Mouse (Mus musculus) limb, embryonic 13.5 days (tissue): ENCODE measurements around the gene Fam135a. TPM values are rescaled to one million over a fixed set of nuclear protein-coding genes. Genes with fewer than 3 reads are reported as not detected.
"Not testable (repeated sequence)": the region's sequence is repeated elsewhere in the genome, so short reads cannot be mapped to it uniquely, and the experiment has no call there.

Experiments used
- ATAC-seq: fragments of 200-750 bp; cut with Nextera tagmentation; 2 replicates; pipeline ENCODE4 v1.8.0; 2017; ENCODE audit warnings: low read depth, moderate number of reproducible peaks, moderate TSS enrichment; ENCODE audit not compliant: low FRiP score
- H3K27ac ChIP-seq: fragments of 300-500 bp; sonication (generic); 2 replicates; pipeline ENCODE4 v1.5.1; 2015; ENCODE audit warnings: inconsistent platforms, mild to moderate bottlenecking, moderate library complexity
- H3K27me3 ChIP-seq: fragments of 300-500 bp; sonication (generic); 2 replicates; pipeline ENCODE4 v1.6.1; 2015; ENCODE audit warnings: mild to moderate bottlenecking, inconsistent platforms
- H3K36me3 ChIP-seq: fragments of 300-500 bp; sonication (generic); 2 replicates; pipeline ENCODE4 v1.6.1; 2015; ENCODE audit warnings: inconsistent platforms, mild to moderate bottlenecking, moderate library complexity
- H3K4me1 ChIP-seq: fragments of 300-500 bp; sonication (generic); 2 replicates; pipeline ENCODE4 v1.6.1; 2015; ENCODE audit warnings: inconsistent platforms
- H3K4me2 ChIP-seq: fragments of 300-500 bp; sonication (generic); replicated peaks from 2 replicates; pipeline ENCODE4 v1.6.1; 2015; ENCODE audit warnings: inconsistent platforms, mild to moderate bottlenecking, moderate library complexity
- H3K4me3 ChIP-seq: fragments of 300-500 bp; sonication (generic); 2 replicates; pipeline ENCODE4 v1.5.1; 2015; ENCODE audit warnings: moderate library complexity, mild to moderate bottlenecking, inconsistent platforms
- H3K9ac ChIP-seq: fragments of 300-500 bp; sonication (generic); 2 replicates; pipeline ENCODE4 v1.6.1; 2015; ENCODE audit warnings: mild to moderate bottlenecking, inconsistent platforms
- H3K9me3 ChIP-seq: fragments of 300-500 bp; sonication (generic); 2 replicates; pipeline ENCODE4 v1.6.1; 2016; ENCODE audit warnings: inconsistent platforms
- WGBS: fragments of 180-500 bp; shearing (Covaris S2); methylation state at CpG from one replicate; pipeline ENCODE4 v1.1.7; 2015; 5-methylcytosine and 5-hydroxymethylcytosine counted together
- polyA plus RNA-seq: library from polyadenylated mRNA; unstranded; fragments of >200 nt; fragmentation: Nextera tagmentation; extraction: Ambion mirVana; gene quantifications from 2 replicates; pipeline ENCODE4 v1.2.1, GENCODE M21; 2015

Fam135a gene
- polyA plus RNA-seq, 1 experiment from 2014 or later, result 44.3 TPM

DNA sequence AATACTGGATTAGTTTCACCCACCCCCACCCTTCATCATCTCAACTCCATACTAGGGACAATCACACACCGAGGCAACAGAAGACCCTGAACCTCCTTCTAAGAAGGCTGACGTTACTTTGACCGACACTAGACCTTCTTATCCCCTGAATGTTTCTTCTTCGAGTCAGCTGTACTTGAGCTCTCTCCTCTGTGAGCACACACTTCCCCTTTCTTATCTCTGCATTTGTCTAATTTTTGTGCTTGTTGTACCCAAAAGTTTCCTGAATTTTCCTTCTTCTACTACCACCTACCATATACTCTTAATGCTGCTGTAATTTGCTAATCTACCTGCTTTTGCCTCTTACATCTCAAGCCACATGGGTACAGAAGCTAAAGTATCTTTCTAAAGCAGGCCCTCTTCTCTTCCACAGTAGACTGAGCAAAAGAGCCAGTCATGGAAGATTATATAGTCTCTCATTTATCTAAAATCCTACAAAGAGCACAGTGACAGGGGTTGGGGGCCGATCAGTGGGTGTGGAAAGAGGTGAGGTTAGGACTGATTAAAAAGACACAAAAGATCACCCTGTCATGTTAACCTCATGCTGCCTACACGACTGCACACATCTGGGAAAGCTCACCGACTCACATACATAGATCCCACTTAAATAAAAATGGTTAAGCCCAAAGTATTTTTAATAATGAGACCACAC lies 101.9 kb downstream of the Fam135a start:
- Histone ChIP-seq H3K36me3 (peaks cover 51% of the 10 kb centered on the region), H3K9me3 (no peaks in the 10 kb centered on the region), H3K27me3 (no peaks in the 10 kb centered on the region), H3K4me1 (no peaks in the 10 kb centered on the region), H3K27ac (no peak overlapping the region), H3K4me3 (no peak overlapping the region), H3K9ac (no peak overlapping the region), H3K4me2 (no peak overlapping the region)
- WGBS, result 93% methylated on average over 7 of the region's 7 CpGs
- no peak for ATAC-seq

DNA sequence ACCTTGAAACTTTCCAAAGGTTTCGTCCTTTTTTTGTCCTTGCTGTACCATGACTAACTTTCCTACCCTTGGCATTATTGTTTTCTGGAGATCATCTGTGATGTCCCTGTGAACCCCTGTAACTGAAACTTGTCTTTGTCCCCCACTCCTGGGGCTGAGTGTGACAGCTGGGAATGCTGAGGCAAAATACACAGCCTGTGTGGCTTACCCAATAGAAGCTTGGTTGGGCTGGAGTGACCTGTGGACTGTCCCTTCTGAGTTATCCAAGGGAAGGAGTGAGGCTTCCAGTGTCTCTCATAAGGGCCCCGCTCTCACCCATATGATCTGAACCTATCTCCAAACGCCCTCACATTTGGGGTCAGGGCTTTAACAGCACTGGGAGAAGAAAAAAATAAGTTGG lies 102.6 kb downstream of the Fam135a start:
- Histone ChIP-seq H3K27ac (no peak overlapping the region), H3K4me2 (no peak overlapping the region), H3K9me3 (no peaks in the 10 kb centered on the region), H3K4me3 (no peak overlapping the region), H3K9ac (no peak overlapping the region), H3K27me3 (no peaks in the 10 kb centered on the region), H3K4me1 (no peaks in the 10 kb centered on the region), H3K36me3 (peaks cover 51% of the 10 kb centered on the region)
- 89% methylated on average over 3 of the region's 3 CpGs for WGBS
- no peak for ATAC-seq

DNA sequence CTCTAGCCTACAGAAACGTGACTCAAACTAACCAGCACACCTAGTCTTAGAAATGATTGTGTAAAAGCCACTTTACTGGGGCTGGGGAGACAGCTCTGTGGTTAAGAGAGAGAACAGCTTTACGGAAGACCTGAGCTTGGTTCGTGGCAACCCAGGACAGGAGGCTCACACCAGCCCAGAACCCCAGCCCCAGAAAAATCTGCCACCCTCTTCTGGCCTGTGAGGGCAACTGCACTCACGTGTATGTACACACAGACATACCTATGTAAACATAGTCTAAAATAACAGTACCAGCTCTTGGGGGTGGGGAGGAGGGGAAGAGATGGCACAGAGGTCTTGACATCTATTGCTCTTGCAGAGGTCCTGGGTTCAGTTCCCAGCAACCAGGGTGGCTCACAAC lies 104.7 kb downstream of the Fam135a start:
- H3K4me3 ChIP-seq, result no peak overlapping the region
- H3K4me2 ChIP-seq, result no peak overlapping the region
- ATAC-seq, result no peak
- H3K9ac ChIP-seq, result no peak overlapping the region
- peaks cover 36% of the 10 kb centered on the region for H3K36me3 ChIP-seq
- no peaks in the 10 kb centered on the region for H3K4me1 ChIP-seq
- H3K27ac ChIP-seq, result no peak overlapping the region
- WGBS, result 90% methylated on average over 4 of the region's 4 CpGs
- no peaks in the 10 kb centered on the region for H3K27me3 ChIP-seq
- H3K9me3 ChIP-seq, result no peaks in the 10 kb centered on the region

DNA sequence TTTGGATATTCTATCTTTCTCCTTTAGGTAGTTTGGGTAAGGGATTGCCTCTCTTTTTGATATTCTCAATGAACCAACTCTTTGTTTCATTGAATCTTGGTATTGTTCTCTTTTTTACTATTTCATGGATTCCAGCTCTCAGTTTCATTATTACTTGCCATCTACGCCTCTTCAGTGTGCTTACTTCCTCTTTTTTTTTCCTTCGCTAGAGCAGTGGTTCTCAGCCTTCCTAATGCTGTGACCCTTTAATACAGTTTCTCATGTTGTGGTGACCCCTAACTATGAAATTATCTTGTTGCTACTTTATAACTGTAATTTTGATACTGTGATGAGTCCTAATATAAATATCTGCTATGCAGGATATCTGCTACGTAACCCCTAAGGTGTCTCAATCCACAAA lies 117.0 kb downstream of the Fam135a start:
- H3K27me3 ChIP-seq, result no peaks in the 10 kb centered on the region
- H3K4me2 ChIP-seq, result no peak overlapping the region
- 90% methylated on average over 3 of the region's 3 CpGs for WGBS
- H3K27ac ChIP-seq, result no peak overlapping the region
- H3K4me1 ChIP-seq, result no peaks in the 10 kb centered on the region
- no peaks in the 10 kb centered on the region for H3K36me3 ChIP-seq
- H3K9ac ChIP-seq, result no peak overlapping the region
- no peak overlapping the region for H3K4me3 ChIP-seq
- no peaks in the 10 kb centered on the region for H3K9me3 ChIP-seq
- no peak for ATAC-seq

DNA sequence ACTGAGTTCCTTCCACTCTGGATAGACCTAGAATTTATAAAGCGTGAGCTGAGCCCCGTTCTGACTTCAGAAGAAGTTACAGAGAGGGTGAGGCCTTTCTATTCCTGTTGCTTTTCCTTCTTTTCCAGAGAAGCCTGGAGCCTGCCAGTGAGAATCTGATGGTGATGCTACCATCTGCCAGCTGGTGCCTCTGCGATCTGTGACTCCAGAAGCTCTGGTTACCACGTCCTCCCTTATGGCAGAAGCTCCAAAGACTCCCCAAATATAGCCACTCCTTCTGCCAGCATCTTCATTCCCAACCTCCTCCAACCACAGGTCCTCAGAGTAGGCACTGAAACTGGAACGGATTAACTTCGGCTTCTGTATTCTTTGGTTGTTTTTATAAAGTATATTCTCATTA lies 121.9 kb downstream of the Fam135a start:
- no peak overlapping the region for H3K4me3 ChIP-seq
- 88% methylated on average over 6 of the region's 6 CpGs for WGBS
- no peaks in the 10 kb centered on the region for H3K36me3 ChIP-seq
- H3K9me3 ChIP-seq, result no peaks in the 10 kb centered on the region
- no peaks in the 10 kb centered on the region for H3K4me1 ChIP-seq
- no peak overlapping the region for H3K27ac ChIP-seq
- H3K4me2 ChIP-seq, result no peak overlapping the region
- H3K27me3 ChIP-seq, result no peaks in the 10 kb centered on the region
- ATAC-seq, result no peak
- no peak overlapping the region for H3K9ac ChIP-seq

DNA sequence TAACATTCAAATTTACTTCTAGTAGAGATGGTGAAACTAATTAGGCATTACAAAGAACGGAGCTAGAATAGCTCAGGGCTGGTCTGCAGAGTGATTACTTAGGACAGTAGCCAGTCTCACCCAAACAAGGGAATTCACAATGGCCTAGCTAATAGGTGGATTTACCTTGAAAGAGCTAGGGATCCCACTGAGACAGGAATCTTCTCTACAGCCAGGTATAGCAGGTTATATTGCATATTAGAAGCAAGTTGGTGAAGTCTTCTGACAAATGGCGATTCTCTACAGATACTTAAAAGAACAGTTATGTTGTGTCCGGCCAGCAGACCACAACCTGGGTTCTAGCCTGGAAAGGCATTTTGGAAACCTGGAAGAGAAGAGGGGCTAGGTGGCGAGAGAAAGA lies 129.0 kb downstream of the Fam135a start:
- not testable (repeated sequence) for H3K27me3 ChIP-seq, ATAC-seq, H3K4me1 ChIP-seq, H3K4me2 ChIP-seq, H3K9ac ChIP-seq, H3K4me3 ChIP-seq, H3K27ac ChIP-seq, H3K36me3 ChIP-seq, H3K9me3 ChIP-seq
- 83% methylated on average over 4 of the region's 4 CpGs for WGBS

DNA sequence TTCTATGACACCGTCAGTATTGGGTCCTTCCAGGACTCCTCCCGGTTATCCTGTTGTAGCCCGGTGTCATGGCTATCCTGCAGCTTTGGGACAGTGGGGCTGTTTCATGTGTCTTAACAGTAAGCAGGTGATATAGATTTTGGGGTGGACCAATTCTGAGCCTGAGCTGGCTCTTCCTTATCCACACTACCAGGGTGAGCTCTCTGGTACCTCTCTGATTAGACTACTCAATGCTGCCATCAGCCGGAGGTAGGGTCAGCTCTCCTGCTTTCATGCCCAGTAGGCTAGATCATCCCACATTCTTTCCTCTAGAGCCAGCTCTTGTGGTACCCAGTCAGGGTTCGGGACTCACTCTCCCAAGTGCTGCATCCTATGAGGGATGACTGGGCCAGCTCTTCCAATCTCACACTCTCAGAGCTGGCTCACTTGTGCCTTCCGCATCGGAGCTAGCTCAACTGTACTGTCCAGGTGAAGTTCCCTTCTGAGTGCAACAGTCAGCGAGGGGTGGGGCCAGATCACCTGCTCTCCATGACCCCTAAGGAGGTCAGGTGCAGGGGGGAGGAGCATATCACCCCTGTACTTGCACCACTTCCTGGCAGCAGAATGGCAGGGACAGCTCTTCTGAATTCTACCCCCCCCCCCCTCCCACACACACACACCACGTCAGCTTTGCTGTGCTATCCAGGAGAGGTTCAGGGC lies 132.0 kb downstream of the Fam135a start:
- Histone ChIP-seq H3K9me3 (no peaks in the 10 kb centered on the region), H3K4me2 (no peak overlapping the region), H3K4me3 (no peak overlapping the region), H3K4me1 (no peaks in the 10 kb centered on the region), H3K36me3 (no peaks in the 10 kb centered on the region), H3K27me3 (no peaks in the 10 kb centered on the region), H3K27ac (no peak overlapping the region), H3K9ac (no peak overlapping the region)
- ATAC-seq, result no peak; the same call in 1 of the 2 replicates
- 84% methylated on average over 9 of the region's 9 CpGs for WGBS

DNA sequence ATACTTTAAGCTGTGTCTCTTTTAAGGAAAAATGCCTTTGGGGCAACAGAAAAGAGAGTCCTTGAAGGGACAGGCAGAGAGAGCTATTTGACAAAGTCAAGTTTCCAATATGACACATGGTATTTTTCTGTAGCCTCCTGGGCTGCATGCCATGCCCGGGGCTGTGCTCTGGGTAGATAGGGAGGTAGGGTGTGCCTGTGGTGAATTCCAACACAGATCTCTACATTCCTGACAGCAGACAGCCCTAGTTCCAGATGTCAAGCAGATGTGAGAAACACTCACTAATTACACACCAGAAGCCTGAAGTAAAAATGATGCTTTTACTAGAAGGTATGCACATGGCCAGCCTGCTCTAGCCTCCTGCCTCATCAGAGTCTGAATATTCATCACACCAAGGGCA lies 133.9 kb downstream of the Fam135a start:
- no peak overlapping the region for H3K4me3 ChIP-seq
- H3K27ac ChIP-seq, result no peak overlapping the region
- H3K4me1 ChIP-seq, result no peaks in the 10 kb centered on the region
- no peaks in the 10 kb centered on the region for H3K9me3 ChIP-seq
- H3K27me3 ChIP-seq, result no peaks in the 10 kb centered on the region
- WGBS, result 27% methylated on average over 1 of the region's 1 CpGs
- ATAC-seq, result no peak
- H3K36me3 ChIP-seq, result no peaks in the 10 kb centered on the region
- no peak overlapping the region for H3K9ac ChIP-seq
- no peak overlapping the region for H3K4me2 ChIP-seq

Other genes with a start within 250 kb of the Fam135a start
- 45.1 and 51.1 TPM in 2 replicates for gene Smap1, start 178.0 kb downstream of the Fam135a start, polyA plus RNA-seq
- gene Sdhaf4, start 94.7 kb downstream of the Fam135a start, polyA plus RNA-seq, result 79.0 and 86.3 TPM in 2 replicates
- 236 and 245 TPM in 2 replicates for gene Col9a1, start 77.3 kb upstream of the Fam135a start, polyA plus RNA-seq